Mouse (Mus musculus): ENCODE results near the gene Nprl2. TPM values are rescaled to one million over a fixed set of nuclear protein-coding genes. Genes with fewer than 3 reads are reported as not detected.

Gene Nprl2
- polyA plus RNA-seq, 2 experiments from 2014 or later: 54.1 to 59.0 TPM

GRCm38 (mm10) chr9:107578587-107578986 lies 36.6 kb downstream of the Nprl2 start, which contains the start of gene Naa80:
Gene Naa80 (plus strand): TSS chr9:107578887.
- ATAC-seq: no peak

GRCm38 (mm10) chr9:107579023-107579900 lies 37.2 kb downstream of the Nprl2 start:
- ATAC-seq: no peak

GRCm38 (mm10) chr9:107580501-107581317 lies 38.7 kb downstream of the Nprl2 start, which contains the start of gene Hyal3:
Gene Hyal3 (plus strand): TSS chr9:107580818.
- peak; percentile 96 for ATAC-seq

GRCm38 (mm10) chr9:107581584-107581983 lies 39.6 kb downstream of the Nprl2 start:
- ATAC-seq: no peak

GRCm38 (mm10) chr9:107582509-107583062 lies 40.6 kb downstream of the Nprl2 start:
- no peak for ATAC-seq

GRCm38 (mm10) chr9:107583174-107583573 lies 41.1 kb downstream of the Nprl2 start:
- no peak for ATAC-seq

GRCm38 (mm10) chr9:107586504-107586903 lies 44.5 kb downstream of the Nprl2 start:
- no peak for ATAC-seq

GRCm38 (mm10) chr9:107586974-107587832 lies 45.2 kb downstream of the Nprl2 start, which contains the start of gene Ifrd2:
Gene Ifrd2 (plus strand): TSS chr9:107587642.
- ATAC-seq: peak; percentile 99

- ATAC-seq: peak; percentile 5
These were observed 46.0 kb downstream of the Nprl2 start for GRCm38 (mm10) chr9:107587833-107588639.

GRCm38 (mm10) chr9:107590058-107590772 lies 48.2 kb downstream of the Nprl2 start:
- no peak for ATAC-seq

- no peak for ATAC-seq
These were observed 48.7 kb downstream of the Nprl2 start for GRCm38 (mm10) chr9:107590773-107591060.

GRCm38 (mm10) chr9:107593101-107593976 lies 51.3 kb downstream of the Nprl2 start:
- ATAC-seq: no peak

- no peak for ATAC-seq
These were observed 52.4 kb downstream of the Nprl2 start for GRCm38 (mm10) chr9:107594281-107595062.

Other genes starting within 250 kb of the Nprl2 start
- gene Cish, start 246.2 kb upstream of the Nprl2 start, polyA plus RNA-seq (2017; shearing (Covaris generic)): 100 to 1,000 TPM; 102 to 161 TPM
- 10 to 100 TPM; 27.8 to 29.1 TPM for gene Hemk1, start 203.9 kb upstream of the Nprl2 start, polyA plus RNA-seq (2017; shearing (Covaris generic))
- 1 to 10 TPM; 1.8 to 3.0 TPM for gene 6430571L13Rik, start 201.6 kb upstream of the Nprl2 start, polyA plus RNA-seq (2017; shearing (Covaris generic))
- under 1 TPM; 0.52 to 0.73 TPM for gene Cacna2d2, start 142.6 kb upstream of the Nprl2 start, polyA plus RNA-seq (2017; shearing (Covaris generic))
- 10 to 100 TPM; 19.7 to 28.0 TPM for gene Tmem115, start 8.3 kb upstream of the Nprl2 start, polyA plus RNA-seq (2017; shearing (Covaris generic))
- gene Cyb561d2, start within 50 bp of the Nprl2 start, polyA plus RNA-seq (2017; shearing (Covaris generic)): 10 to 100 TPM; 67.6 to 79.7 TPM
- 1 to 10 TPM in 1 of 2 experiments, not detected in 1; 3.0 TPM for gene Zmynd10, start 5.1 kb downstream of the Nprl2 start, polyA plus RNA-seq (2017; shearing (Covaris generic))
- 10 to 100 TPM; 77.8 to 89.5 TPM for gene Rassf1, start 9.3 kb downstream of the Nprl2 start, polyA plus RNA-seq (2017; shearing (Covaris generic))
- gene Tusc2, start 21.0 kb downstream of the Nprl2 start, polyA plus RNA-seq (2017; shearing (Covaris generic)): 1 to 10 TPM; 4.1 to 8.1 TPM
- 10 to 100 TPM; 11.0 to 11.7 TPM for gene Hyal2, start 25.7 kb downstream of the Nprl2 start, polyA plus RNA-seq (2017; shearing (Covaris generic))
- 1 to 10 TPM; 6.7 to 7.9 TPM for gene Hyal1, start 34.7 kb downstream of the Nprl2 start, polyA plus RNA-seq (2017; shearing (Covaris generic))
- gene Naa80, start 36.7 kb downstream of the Nprl2 start, polyA plus RNA-seq (2017; shearing (Covaris generic)): 10 to 100 TPM; 25.4 to 34.9 TPM
- 1 to 10 TPM in 1 of 2 experiments, under 1 TPM in 1; 0.90 to 1.4 TPM for gene Hyal3, start 38.6 kb downstream of the Nprl2 start, polyA plus RNA-seq (2017; shearing (Covaris generic))
- gene Ifrd2, start 45.4 kb downstream of the Nprl2 start, polyA plus RNA-seq (2017; shearing (Covaris generic)): 10 to 100 TPM; 30.1 to 36.2 TPM
- gene Sema3b, start 67.0 kb downstream of the Nprl2 start, polyA plus RNA-seq (2017; shearing (Covaris generic)): not detected
- gene Gnai2, start 93.1 kb downstream of the Nprl2 start, polyA plus RNA-seq (2017; shearing (Covaris generic)): 100 to 1,000 TPM; 120 to 139 TPM
- not detected for gene Slc38a3, start 127.3 kb downstream of the Nprl2 start, polyA plus RNA-seq (2017; shearing (Covaris generic))
- gene Gnat1, start 137.5 kb downstream of the Nprl2 start, polyA plus RNA-seq (2017; shearing (Covaris generic)): 1 to 10 TPM in 1 of 2 experiments, not detected in 1; 1.6 TPM
- gene Sema3f, start 168.2 kb downstream of the Nprl2 start, polyA plus RNA-seq (2017; shearing (Covaris generic)): not detected
- gene Rbm5, start 228.8 kb downstream of the Nprl2 start, polyA plus RNA-seq (2017; shearing (Covaris generic)): 100 to 1,000 TPM; 280 to 324 TPM